ENCODE assay signal across 15 mouse cellular contexts in genomic region chr6:29133100-29133499, GRCm38 (mm10).
"Had no signal": no experiment of that assay in that cellular context is flagged by ENCODE, and none has a peak within 500 bp of the region (broad histone marks: within the 10 kb centered on the region; RNA-seq: fewer than 3 reads in every experiment).

No protein-coding gene starts in this region.

- H3K4me1 ChIP-seq: limb, embryonic 10.5 days; limb, embryonic 13.5 days; liver, embryonic 13.5 days; midbrain, embryonic 13.5 days had no signal

- H3K9ac ChIP-seq: limb, embryonic 13.5 days; liver, embryonic 13.5 days; midbrain, embryonic 13.5 days had no signal

- DNase-seq: kidney, adult 2 months; kidney, postnatal 36 days; layer of hippocampus, adult 9-11 months; liver; liver, embryonic 13.5 days; lung, adult 2 months; lung, postnatal 14 days; lung, postnatal 4 days; thymus, adult 2 months; thymus, postnatal 14 days; thymus, postnatal 4 days had no signal

- H3K27ac ChIP-seq: kidney, postnatal 0 days; limb, embryonic 10.5 days; limb, embryonic 13.5 days; liver, embryonic 13.5 days; midbrain, embryonic 13.5 days had no signal

- ATAC-seq: midbrain, embryonic 13.5 days had no signal

- H3K4me2 ChIP-seq: limb, embryonic 13.5 days; liver, embryonic 13.5 days; midbrain, embryonic 13.5 days had no signal

- H3K4me3 ChIP-seq: limb, embryonic 10.5 days; limb, embryonic 13.5 days; liver, embryonic 13.5 days; midbrain, embryonic 13.5 days had no signal

- H3K27me3 ChIP-seq: limb, embryonic 13.5 days; liver, embryonic 13.5 days; midbrain, embryonic 13.5 days had no signal

- H3K9me3 ChIP-seq: limb, embryonic 10.5 days; limb, embryonic 13.5 days; liver, embryonic 13.5 days; midbrain, embryonic 13.5 days had no signal
